Mouse (Mus musculus) stomach, postnatal 0 days (tissue): ENCODE data around the gene Sec14l1.

Experiments
- CTCF ChIP-seq: IDR thresholded peaks from 2 replicates; pipeline ENCODE4 v1.5.1; 2016; ENCODE audit warnings: antibody characterized with exemption, low read depth, mild to moderate bottlenecking, moderate library complexity
- EP300 ChIP-seq: optimal IDR thresholded peaks from 2 replicates; pipeline ENCODE3; 2016; ENCODE audit warnings: antibody characterized with exemption

GRCm38 (mm10) chr11:117106633-117107334, 8.2 kb upstream of the Sec14l1 start:
- TF ChIP-seq CTCF, result no peak
- no peak for TF ChIP-seq EP300
